Mouse (Mus musculus): ENCODE measurements at regions not wholly inside any gene's neighbourhood (a gene's known extent, or its start where the extent isn't known, plus 50 kb on each side); places are given as distances from the start of the nearest gene placed in this dataset.

DNA sequence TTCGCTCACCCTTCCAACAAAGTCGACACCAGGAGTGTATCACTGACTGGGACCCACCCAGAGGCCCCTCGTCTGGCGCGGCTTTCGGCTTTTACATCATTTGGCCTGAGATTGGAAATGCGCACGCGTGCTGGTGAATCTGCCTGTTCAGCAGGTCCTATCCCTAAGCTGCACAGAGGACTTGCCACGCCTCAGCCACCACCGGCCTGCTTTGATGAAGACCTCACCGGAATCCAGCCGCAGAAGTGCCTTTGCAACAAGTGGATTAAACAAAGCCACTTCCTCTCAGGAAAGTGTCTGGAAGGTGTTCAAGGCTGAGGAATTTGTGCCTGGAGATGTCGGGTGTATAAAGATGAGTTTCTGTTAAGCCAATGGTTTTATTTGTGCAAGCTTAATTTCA, 143.3 kb upstream of the Zc3h12a start:
- DNase-seq (ENCODE audit: low spot score in 2 of 2) = no peak

DNA sequence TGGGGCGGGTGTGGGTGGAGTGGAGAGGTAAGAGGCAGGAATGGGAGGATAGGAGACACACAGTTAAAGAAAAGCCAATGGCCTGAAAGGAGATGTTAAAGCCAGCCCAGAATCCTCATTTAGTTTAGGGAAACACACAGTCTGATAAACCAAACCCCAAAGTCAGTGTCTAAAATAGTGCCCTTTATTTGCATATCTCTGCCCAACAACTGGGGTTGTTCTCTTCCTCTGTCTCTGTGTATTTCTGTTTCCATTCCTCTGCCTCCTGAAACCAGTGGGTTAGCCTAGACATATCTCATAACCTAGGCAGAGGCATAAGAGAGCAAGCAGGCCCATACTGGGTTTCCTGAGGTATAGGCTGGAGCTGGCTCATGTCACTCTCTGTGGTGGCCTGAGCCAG, 138.6 kb upstream of the Zc3h12a start:
- no peak for DNase-seq (ENCODE audit: low spot score in 2 of 2)

DNA sequence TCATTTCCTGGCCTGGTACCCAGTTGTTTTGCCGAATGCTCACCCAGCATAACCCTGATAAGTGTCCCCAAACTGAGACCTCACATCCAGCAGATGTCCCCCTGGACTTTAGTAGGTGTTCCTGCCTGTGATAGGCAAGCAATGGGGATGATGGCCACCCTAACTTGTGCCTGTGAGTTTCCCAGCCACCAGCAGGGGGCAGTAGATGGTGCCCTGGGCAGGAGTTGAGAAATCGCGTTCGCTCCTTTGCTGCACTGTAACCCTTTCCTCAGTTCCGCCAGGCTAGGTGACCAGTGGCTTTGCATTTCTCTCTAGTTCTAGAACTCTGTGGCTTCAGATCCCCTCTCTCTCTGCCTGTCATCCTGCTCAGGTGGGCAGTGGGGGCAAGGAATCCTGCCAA, 137.9 kb upstream of the Zc3h12a start:
- peak; percentile 19 to 69 for DNase-seq (ENCODE audit: low spot score in 2 of 2)

DNA sequence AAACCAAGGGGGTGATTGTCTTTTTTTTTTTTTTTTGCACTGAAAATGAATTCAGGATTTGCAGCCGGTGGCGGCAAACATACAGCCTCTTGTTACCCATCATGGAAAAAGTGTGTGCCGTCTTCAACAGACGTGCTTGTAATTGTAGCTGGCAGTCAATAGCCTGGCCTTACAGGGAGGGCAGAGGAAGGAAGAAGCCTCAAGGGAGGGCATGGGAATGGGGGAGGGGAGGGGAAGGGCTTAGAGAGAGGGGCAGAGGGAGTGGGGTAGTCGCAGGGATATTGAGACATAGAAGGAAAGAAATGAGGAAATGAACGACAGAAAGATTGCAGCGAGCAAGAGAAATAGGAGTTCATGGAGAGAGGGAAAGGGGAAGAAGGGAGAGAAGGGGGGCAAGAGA, 137.4 kb upstream of the Zc3h12a start:
- DNase-seq (ENCODE audit: low spot score in 2 of 2) = no peak

DNA sequence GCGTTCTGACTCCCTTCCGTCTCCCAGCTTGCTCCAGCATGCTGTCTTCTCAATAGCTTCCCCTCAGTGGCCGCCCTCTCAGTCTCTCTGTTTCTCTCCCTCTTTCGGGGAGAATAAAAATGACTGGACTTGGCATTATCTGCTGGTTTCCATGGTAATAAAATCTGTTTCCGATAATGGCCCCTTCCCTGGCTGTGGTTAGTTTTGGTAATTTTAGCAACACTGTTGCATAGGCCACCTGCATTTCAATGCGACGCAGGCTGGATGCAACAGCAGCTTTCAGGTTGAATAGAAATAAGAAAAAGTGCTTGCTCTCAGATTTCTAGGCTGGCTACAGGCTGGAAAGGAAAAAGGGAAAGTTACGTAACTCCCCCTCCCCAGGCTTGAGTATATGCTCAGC, 133.9 kb upstream of the Zc3h12a start:
- DNase-seq (ENCODE audit: low spot score in 2 of 2) = no peak

DNA sequence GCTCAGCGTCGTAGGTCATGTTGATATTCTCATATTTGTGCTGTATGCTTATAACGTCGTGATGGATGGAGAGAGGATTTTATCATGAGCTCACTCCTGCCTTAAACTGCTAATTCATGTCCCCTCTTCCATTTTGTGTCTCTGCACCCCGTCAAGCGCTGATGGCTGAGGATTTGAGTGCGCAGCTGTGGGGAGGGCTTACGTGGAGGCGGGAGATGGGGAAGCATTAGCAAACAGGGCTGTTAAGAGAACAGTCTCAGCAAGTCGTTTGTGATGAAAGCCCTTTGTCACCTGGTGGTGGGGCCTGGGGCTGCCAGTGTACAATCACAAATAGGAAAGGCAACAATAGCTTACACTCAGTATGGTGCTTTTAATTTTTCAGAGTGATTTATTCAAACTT, 131.7 kb upstream of the Zc3h12a start:
- DNase-seq (ENCODE audit: low spot score in 2 of 2) = no peak

DNA sequence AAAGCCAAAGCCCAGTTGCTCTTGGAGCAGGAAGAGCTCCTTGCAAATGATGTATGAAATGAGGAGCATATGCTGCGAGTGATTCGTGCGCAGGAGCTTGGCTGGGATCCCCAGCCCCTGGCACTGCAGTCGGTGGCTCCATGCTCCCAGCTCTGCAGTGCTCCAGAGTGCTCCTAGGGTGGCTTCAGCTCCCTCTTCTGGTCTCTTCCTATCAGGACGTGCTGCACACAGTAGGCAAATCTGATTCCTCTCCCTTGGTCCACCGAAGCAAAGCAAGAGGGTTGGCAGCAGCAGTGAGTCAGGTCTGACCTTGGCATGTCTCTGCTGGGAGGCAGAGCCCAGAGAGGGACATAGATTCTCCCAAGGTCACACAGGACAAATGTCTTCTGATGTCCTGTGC, 130.3 kb upstream of the Zc3h12a start:
- DNase-seq (ENCODE audit: low spot score in 2 of 2) = no peak

DNA sequence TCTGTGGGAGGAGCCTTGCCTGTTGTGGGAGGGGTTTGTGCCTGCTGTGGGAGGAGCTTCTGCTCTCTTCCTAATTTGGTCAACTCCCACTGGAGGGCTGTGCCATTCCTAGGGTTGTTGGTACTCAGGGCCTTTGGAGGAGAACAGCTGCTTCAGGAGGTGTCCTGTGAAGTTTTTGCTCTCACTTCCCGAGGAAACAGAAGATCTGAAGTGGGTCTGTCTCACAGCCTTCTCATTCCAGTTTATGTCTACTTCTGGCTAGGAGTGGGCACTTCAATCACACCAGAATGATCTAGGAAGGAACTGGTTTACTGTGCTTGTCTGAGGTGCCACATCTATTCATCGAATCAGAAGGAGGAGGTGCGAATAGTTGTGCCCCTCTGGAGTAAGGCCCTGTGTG, 125.5 kb upstream of the Zc3h12a start:
- no peak for DNase-seq (ENCODE audit: low spot score in 2 of 2)

DNA sequence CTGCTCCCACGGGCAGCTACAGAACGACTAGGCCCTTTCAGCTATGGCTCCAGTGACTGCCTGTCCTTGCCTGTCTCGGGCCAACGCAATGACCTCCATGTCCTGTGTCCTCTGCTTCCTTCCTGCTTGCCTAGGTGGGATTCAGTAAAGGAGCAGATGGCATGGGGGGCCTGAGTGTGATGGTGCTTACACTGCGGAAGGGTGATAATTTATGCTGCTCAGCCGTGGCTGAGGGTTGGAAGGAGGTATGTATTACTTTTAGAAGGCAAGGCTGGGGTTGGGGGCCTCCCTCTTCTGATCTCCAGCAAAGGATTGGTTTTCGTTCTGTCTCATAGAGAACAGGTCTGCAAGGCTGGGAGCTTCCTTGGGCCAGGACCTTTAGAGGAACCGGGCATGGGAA, 124.6 kb upstream of the Zc3h12a start:
- DNase-seq (ENCODE audit: low spot score in 2 of 2) = no peak

DNA sequence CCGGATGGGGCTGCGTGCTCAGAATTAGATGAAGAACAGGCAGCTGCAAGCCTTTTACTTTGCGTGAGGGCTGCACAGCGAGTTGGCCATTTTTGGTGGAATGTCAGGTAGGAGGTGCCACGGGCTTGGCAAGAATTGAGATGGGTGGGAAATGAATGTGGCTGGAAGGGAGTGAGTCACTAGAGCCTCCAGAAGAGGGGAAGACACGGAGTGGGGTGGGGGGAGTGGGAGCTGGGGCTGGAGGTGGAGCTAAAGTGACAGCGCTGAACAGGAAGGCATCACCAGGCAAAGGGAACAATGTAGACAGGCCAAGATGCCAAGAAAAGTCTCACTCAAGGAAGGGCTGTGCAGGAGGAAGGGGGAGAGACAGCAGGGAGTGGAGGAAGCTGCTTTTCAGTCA, 121.4 kb upstream of the Zc3h12a start:
- no peak for DNase-seq (ENCODE audit: low spot score in 2 of 2)

DNA sequence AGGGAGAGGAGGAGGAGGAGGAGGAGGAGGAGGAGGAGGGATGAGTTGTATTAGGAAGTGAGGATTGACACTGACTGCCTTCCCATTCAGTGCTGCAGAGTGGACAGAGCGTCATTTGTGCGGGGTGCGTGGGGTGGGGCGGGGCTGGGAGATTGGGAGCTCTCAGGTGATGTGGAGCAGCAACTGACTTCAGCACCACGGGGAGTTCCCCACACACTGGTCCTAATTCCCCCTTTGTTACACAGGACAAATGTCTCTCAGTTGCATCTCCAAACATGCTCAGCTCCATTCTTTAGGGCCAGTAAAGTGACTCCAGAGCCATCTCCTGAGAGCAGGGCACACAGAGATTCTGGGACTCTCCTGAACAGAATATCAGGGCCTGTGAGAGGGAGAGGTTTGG, 118.5 kb upstream of the Zc3h12a start:
- no peak for DNase-seq (ENCODE audit: low spot score in 2 of 2)

DNA sequence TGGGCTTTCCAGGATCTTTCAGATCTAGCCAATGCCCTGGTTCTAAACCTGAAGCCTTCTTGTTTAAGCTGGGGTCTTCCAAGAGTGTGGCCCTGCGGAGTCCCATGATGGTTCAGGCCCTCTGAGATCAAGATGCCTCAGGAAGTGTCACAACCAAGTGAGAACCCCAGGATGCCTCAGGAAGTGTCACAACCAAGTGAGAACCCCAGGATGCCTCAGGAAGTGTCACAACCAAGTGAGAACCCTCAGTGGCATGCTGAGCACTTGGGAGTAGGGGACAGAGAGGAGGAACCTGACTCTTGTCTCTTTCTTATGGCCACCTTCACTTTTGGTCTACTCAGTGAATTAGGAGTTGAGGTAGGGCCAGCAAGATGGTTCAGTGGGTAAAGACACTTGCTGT, 114.9 kb upstream of the Zc3h12a start:
- DNase-seq (ENCODE audit: low spot score in 2 of 2) = no peak

DNA sequence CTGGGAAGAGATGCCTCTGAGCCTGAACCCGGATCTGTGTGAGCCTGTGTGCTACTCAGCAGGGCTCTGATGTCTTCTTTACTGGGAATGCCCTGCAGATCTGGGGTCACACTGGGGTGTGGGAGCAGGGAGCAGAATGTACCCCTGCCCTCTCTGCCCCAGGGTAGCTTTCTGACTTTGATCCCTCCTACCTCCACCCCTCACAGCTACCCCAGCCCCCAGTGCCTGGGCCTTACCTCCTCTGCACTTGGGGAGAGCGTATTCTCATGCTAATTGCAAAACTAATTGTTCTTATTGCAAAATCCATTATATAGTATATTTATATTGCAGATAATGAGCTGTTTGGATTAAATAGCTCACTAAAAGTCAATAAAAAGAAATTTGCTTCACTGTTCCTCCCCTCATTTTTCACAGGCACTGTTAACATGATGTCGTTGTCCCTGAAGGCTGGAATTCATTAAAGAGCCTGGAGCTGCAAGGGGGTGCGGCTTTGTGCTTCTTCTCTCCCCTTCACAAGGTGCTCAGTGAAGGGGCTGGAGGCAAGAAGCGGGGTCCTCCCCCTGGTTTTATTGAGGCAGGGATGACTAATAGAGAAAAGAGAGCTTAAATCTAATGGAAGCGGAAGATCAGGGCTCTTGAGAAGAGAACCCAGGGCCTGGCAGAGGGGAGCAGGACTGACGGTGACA, 114.1 kb upstream of the Zc3h12a start:
- no peak for DNase-seq (ENCODE audit: low spot score in 2 of 2)

DNA sequence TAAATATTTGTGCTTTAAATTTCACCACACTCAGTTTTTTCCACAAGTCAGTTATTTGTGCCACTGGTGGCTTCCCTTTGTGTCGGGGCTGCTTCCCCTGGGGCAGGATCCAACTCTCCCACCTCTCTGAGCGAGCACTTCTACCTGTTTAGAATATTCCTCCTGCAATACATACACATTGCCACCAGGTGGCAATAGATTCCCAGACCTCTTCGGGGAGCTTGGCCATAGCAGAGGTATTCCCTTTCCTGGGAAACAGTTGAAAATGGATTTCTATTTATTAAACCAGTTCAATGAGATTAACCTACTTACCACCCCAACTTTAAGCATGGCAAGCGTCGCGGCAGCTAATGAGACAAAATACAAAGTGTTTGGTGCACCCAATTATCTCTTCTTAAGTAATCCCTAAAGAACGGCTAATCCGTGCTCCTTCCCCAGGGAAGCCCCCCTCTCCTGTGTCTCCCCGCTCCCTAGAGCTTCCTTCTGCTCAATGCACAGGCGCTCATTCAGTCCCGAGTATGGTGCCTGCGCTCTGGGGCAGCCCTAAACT, 104.1 kb upstream of the Zc3h12a start:
- DNase-seq (ENCODE audit: low spot score in 2 of 2) = no peak

DNA sequence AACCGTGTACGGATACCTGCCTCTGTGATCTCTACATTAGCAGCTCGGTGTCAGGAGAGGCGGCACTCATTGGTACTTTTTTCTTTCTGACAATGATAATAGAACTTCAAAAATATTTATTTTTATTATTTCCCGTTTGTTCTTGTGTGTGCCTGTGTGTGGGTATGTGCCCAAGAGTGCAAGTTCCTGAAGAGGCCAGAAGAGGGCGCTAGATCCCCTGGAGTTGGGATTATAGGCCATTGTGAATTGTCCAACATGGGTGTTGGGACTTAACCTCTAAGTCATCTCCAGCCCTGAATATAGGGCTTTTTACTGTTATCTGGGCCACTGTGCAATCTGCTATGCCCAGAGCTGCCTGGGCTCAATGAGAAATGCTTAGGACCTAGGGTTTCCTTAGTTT, 99.6 kb upstream of the Zc3h12a start:
- no peak for DNase-seq (ENCODE audit: low spot score in 2 of 2)

DNA sequence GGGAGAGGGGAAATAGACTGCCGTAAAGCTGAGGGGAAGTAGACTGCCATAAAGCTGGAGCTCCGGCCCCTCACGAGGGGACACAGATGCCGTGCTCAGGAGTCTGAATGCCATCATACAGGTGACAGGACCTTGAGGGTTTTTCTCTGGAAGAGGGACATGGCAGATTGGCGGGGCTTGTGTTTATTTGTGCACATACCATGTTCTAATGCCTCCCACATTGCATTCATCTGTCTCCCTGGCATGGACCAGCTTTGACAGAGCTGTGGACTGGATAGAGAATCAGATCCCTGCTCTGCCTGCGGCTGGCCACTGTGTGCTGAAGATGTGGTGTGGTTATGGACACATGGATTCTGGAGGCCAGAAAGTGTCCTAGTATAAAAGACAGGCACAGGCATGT, 95.3 kb upstream of the Zc3h12a start:
- DNase-seq (ENCODE audit: low spot score in 2 of 2) = no peak

DNA sequence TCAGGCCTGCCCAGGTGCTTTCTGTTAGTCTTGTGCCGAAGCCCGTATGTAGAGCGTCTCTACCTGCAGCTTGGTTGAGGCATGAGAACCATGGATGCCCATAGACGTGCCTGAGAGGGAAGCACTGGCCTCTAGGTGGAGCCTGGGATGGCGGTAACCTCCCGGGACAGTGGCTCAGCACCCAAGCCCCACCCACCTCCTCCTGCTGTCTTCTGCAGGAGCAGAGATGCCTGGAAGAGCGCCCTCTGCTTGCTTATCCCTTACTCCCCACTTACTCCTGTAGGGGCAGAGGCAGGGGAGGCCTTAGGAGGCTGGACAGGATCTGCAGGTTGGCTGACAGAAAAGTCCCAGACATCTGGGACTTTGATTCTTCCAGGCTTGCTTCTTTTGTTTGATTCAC, 92.7 kb upstream of the Zc3h12a start:
- DNase-seq (ENCODE audit: low spot score in 2 of 2) = no peak

DNA sequence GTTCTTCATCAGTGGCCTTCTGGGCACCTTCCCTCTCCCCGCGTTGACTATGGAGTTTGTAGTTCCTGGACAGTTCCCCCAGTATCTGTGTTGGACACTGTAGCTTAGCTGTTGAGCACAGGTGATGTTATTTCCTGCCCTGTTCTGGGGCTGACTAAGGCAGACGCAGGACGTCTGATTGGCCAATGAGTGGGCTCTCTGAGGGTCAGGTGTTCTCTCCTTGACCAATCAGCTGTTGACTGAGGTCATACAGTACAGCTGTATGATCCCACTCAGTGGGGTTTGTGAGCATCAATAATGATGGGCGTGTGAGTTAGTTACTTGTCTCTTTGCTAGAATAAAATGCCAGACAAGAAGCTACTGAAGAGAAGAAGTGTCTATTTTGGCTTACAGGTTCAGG, 91.6 kb upstream of the Zc3h12a start:
- no peak for DNase-seq (ENCODE audit: low spot score in 2 of 2)

DNA sequence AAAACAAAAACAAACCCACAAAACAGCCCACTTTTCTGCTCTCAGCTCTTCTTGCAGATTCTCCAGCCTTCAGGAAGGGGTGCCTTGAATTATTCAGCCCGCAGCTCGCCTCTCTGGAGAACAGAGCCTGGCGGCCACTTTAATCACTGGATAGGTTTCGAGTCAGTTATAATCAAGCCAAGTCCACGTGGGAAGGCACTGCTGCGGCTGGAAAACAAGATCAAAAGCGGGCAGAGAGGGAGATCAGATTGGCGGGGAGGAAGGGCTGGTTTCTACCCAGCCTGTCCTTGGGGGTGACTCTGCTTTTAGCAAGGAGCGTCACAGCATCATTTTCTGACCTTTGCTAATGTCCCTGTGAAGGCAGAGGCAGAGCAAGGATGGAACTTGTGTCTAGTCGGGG, 86.7 kb upstream of the Zc3h12a start:
- no peak for DNase-seq (ENCODE audit: low spot score in 2 of 2)

DNA sequence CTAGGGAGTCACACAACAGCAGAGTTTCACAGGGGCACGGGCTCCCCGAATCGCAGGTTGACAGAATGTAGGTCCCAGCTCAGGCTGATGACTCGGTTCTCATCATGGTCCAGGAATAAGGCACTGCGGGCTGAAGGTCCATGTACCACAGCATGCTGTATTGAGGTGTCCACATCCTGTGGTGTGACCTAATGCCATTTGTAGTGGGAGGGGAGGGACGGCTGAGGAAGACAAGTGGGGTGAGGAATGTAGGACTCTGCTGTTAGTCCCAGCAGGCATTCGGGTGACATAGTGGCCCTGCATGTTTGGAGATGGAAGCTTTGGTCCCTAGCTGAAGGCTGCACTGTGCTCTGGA, 84.5 kb upstream of the Zc3h12a start:
- DNase-seq (ENCODE audit: low spot score in 2 of 2) = no peak

DNA sequence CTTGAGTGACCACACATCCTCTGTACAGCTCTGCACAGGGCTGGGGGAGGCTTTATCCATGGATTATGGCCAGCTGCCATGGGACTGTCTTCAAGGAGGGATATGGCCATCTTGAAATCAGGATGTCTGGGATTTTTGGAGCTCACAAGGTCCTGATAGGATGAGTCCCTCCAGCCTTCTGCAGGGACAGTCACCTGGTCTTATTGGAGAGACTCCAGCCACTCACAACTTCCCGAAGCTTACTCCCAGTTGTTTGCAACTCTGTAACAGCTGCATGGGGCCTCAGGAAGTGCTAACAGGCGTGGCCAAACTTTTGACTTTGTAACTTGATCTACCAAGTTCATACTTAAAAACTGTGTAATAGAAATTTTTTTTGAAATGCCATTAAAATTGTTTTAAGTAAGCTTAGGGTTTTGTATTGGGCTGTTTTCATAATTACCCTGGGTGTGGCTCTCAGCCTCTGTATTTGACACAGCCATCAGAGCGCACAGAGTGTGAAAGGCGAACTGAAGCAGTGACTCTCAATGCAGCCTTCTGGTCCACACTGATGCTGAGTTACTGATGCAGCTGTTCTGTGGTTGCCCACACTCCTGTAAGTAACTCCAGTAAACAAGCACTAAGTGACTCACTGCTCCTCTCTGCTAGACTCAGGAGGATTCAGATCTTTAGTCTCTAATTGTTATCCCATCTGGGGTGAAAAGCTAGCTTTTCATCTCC, 84.0 kb upstream of the Zc3h12a start:
- no peak for DNase-seq (ENCODE audit: low spot score in 2 of 2)

DNA sequence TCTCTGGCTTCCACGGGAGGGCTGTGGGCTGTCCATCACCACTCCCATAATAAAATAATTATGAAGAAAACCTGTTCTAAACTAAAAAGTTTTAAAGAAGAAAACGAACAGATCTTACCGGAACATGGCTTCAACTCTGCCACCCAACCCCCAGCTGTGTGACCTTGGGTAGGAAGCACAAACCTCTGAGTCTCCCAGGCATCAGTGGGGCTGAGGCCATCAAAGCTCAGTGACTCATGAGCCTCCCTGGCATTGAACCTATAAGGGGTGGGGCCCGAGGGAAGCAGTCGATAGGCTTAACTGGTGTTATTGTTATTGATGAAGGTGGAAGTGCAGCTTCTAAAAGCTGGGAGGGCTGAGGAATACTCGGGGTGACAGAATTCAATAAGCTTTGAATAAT, 83.1 kb upstream of the Zc3h12a start:
- no peak for DNase-seq (ENCODE audit: low spot score in 2 of 2)

DNA sequence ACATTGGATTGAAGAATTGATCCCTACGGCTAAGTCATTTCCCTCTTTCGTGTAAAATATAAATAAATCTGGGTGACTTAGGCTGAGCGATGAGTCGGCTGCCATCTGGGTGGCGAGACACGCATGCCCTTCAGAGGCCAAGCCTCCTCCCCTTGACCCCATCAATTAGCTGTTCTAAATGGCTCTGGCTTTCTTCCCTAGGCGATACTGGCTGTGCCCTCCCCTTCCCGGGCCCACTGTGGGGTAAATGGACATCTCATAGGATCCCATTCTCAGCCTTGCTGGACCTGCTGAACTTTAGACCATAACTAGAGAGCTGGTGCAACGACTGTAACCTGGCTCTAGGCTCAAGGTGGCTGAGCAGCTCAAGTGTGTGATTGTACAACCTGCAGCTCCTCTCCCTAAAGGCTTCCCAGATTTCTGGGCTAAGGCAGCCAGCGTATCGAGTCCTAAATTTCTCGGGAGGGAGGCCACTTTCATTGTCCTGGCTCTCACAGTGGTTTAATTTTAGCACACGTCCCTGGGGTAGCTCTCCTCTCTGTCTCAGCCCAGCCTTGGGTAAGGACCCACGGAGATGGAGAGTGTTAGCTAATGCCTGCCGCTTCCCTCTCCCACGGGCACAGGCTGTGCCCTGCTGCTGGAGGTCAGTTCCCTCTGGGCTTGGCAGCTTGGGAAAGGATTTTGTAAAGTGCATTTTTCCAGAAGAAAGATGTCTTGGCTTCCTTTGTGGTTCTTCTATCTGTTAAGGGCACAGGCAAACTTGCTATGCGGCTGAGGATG, 80.7 kb upstream of the Zc3h12a start:
- no peak for DNase-seq (ENCODE audit: low spot score in 2 of 2)
